Mouse (Mus musculus) hindbrain, postnatal 0 days (tissue): ENCODE results near the gene Sgcb. TPM values are rescaled to one million over a fixed set of nuclear protein-coding genes. Genes with fewer than 3 reads are reported as not detected.
"Not testable (repeated sequence)": the region's sequence is repeated elsewhere in the genome, so short reads cannot be mapped to it uniquely, and the experiment has no call there.

Experiments used
- ATAC-seq: fragments of 200-750 bp; cut with Nextera tagmentation; 2 replicates; pipeline ENCODE4 v1.8.0; 2017; ENCODE audit warnings: mild to moderate bottlenecking, moderate TSS enrichment, moderate library complexity
- DNase-seq: peaks from one replicate; pipeline ENCODE4 v3.0.0-alpha.2; 2015; ENCODE audit warnings: low spot score
- H3K27ac ChIP-seq: fragments of 300-500 bp; sonication (generic); 2 replicates; pipeline ENCODE4 v1.5.1; 2014; ENCODE audit warnings: mild to moderate bottlenecking
- H3K27me3 ChIP-seq: fragments of 300-500 bp; sonication (generic); 2 replicates; pipeline ENCODE4 v1.6.1; 2014; ENCODE audit warnings: low read length, mixed read lengths; ENCODE audit not compliant: insufficient read depth
- H3K36me3 ChIP-seq: fragments of 300-500 bp; sonication (generic); 2 replicates; pipeline ENCODE4 v1.6.1; 2014; ENCODE audit warnings: low read length, mixed read lengths; ENCODE audit not compliant: insufficient read depth
- H3K4me1 ChIP-seq: fragments of 300-500 bp; sonication (generic); 2 replicates; pipeline ENCODE4 v1.6.1; 2014; ENCODE audit warnings: antibody characterized with exemption, low read length, mixed read lengths; ENCODE audit not compliant: insufficient read depth
- H3K4me2 ChIP-seq: fragments of 300-500 bp; sonication (generic); 2 replicates; pipeline ENCODE4 v1.6.1; 2014; ENCODE audit warnings: low read depth, mild to moderate bottlenecking, low read length, moderate library complexity, mixed read lengths
- H3K4me3 ChIP-seq: fragments of 300-500 bp; sonication (generic); 2 replicates; pipeline ENCODE4 v1.5.1; 2014; ENCODE audit warnings: low read length
- H3K9ac ChIP-seq: fragments of 300-500 bp; sonication (generic); replicated peaks from 2 replicates; pipeline ENCODE4 v1.6.1; 2014; ENCODE audit warnings: mild to moderate bottlenecking, low read length, moderate library complexity, mixed read lengths
- H3K9me3 ChIP-seq: fragments of 300-500 bp; sonication (generic); 2 replicates; pipeline ENCODE4 v1.6.1; 2016; ENCODE audit warnings: low read length, mixed read lengths
- CTCF ChIP-seq: IDR thresholded peaks from 2 replicates; pipeline ENCODE4 v1.5.1; 2016; ENCODE audit warnings: antibody characterized with exemption, control low read depth, low read depth
- WGBS: fragments of 180-500 bp; shearing (Covaris S2); extraction: QIAGEN DNeasy Blood & Tissue Kit; methylation state at CpG from one replicate; pipeline ENCODE4 v1.1.7; 2014; 5-methylcytosine and 5-hydroxymethylcytosine counted together
- polyA plus RNA-seq: library from polyadenylated mRNA; unstranded; fragments of >200 nt; fragmentation: Nextera tagmentation; extraction: Ambion mirVana; gene quantifications from 2 replicates; pipeline ENCODE4 v1.2.1, GENCODE M21; 2015
- total RNA-seq: library from RNA; depleted of rRNA; stranded (reverse); fragments of >200 nt; gene quantifications from 2 replicates; pipeline ENCODE4 v1.2.3, GENCODE M21; 2014; rRNA removed

Gene Sgcb
- total and polyA plus RNA-seq, 2 experiments from 2014 or later: 19.2 to 54.5 TPM

DNA sequence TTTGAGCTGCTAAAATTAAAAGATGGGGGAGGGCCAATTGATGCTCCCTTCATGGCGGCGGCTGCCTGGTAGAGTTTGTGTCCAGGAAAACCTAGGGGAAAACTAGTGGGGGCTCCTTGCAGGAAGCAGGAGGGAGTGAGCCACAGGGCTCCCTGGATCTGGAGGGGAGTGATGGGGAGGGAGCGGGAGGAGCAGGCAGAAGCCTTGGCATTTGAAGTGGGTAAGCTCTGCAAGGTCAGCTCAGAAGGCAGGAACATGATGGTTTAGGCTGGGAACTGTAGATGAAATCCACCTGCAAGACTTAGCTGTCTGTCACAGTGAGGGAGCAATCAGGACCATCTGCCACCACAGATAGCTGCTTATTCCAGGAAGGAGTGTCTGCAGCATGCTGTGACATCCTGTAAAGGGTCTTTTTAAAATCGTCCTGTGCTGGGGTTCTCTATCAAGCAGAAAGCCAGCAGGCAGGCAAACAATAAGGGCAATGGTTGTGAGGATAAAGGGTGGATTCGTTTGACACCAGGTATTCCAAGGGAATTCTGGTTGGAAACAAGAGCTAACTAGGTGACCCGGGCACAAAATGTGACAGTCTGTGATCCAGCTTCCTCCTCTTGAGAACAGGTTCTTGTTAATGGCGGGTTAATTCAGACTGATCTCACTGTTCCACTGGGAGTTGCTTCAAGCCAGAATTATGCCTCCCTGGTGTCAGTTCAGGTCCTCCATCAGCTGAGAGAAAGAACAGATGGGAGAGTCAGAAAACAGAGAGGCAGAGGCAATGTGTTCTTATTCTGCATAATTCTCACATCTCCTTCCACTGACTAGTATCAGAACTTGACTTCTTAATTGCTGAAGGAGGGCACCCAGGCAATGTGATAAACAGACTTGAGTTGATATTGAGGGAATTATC is 62.1 kb downstream of the Sgcb start:
- no peak for TF ChIP-seq CTCF

DNA sequence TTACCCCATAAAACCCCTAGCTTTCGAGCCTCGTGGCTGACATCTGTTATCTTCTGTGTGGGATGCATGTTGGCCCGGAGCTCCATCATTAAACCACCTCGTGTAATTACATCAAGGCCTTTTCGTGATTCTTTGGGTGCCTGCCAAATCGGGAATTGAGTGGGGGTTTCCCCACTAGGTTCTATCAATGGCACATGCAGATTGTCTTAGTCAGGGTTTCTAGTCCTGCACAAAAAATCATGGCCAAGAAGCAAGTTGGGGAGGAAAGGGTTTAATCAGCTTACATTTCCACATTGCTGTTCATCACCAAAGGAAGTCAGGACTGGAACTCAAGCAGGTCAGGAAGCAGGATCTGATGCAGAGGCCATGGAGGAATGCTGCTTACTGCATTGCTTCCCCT is 63.6 kb downstream of the Sgcb start:
- WGBS: 51% methylated on average over 6 of the region's 6 CpGs

More for the DNA sequence above, 62.1 kb downstream of the Sgcb start:
- 0 out of 2 replicates have a peak overlapping the region, but pooled peaks have one; percentile 13 for H3K9ac ChIP-seq
- no peaks in the 10 kb centered on the region; the same call in 1 of the 2 replicates for H3K4me1 ChIP-seq
- H3K36me3 ChIP-seq: no peaks in the 10 kb centered on the region
- H3K4me3 ChIP-seq: no peak overlapping the region
- no peak overlapping the region for H3K4me2 ChIP-seq
- DNase-seq: peak; percentile 49
- H3K9me3 ChIP-seq: no peaks in the 10 kb centered on the region
- no peaks in the 10 kb centered on the region for H3K27me3 ChIP-seq
- WGBS: 25% methylated on average over 7 of the region's 7 CpGs
- H3K27ac ChIP-seq: peak overlapping the region; percentile 73
- peak; percentile 66; the same call in 1 of the 2 replicates for ATAC-seq

More for the DNA sequence above, 63.6 kb downstream of the Sgcb start:
- not testable (repeated sequence) for ATAC-seq, H3K9me3 ChIP-seq, H3K4me1 ChIP-seq, H3K36me3 ChIP-seq, H3K4me3 ChIP-seq, H3K9ac ChIP-seq, H3K4me2 ChIP-seq, H3K27me3 ChIP-seq, DNase-seq, H3K27ac ChIP-seq

Other genes starting within 250 kb of the Sgcb start
- gene Cwh43, start 241.7 kb downstream of the Sgcb start, total RNA-seq: 0.29 and 0.68 TPM in 2 replicates
- gene Cwh43, start 241.7 kb downstream of the Sgcb start, polyA plus RNA-seq: 0.61 and 0.96 TPM in 2 replicates
- 25.1 and 27.2 TPM in 2 replicates for gene Dcun1d4, start 166.8 kb downstream of the Sgcb start, total RNA-seq
- 38.5 and 40.8 TPM in 2 replicates for gene Dcun1d4, start 166.8 kb downstream of the Sgcb start, polyA plus RNA-seq
- gene Lrrc66, start 15.3 kb downstream of the Sgcb start, total RNA-seq: not detected in 2 replicates
- not detected in 2 replicates for gene Lrrc66, start 15.3 kb downstream of the Sgcb start, polyA plus RNA-seq
- 1.2 and 1.4 TPM in 2 replicates for gene Spata18, start 3.6 kb upstream of the Sgcb start, total RNA-seq
- 0.83 and 1.1 TPM in 2 replicates for gene Spata18, start 3.6 kb upstream of the Sgcb start, polyA plus RNA-seq